Comparison of ENCODE assay signal across 19 mouse cellular contexts in the genomic region with DNA sequence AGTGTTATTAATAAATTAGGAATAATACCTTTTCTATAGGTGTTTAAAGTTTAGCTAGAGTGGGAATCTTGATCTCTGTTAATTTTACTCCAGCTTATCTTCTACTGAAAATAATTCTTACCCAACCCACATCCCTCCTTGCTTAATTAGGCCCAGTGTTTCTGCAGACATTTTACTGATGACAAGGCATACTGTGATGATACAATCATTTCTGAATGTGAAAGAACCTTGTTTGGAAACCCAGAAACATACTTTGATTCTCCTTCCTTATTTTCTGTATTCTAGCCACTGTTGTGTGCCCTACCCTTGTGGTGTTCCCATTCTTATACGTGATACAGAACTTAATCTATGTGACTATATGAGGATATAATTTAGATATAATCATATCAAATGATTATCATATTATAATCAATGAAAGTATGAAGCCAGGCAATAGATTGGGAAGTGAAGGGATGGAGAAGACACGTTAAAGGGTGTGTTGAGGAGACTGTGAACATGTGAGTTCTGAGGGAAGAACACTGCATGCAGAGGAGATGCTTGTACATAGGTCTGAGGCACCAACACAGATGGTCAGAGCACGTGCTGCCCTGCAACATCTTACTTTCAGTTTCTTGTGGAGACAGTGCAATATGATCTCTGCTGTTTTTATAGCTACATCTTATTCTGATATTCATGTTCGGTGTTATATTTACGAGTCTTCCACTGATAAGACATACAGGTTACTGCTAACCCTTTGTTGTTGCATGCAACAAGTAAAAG. TPM values are rescaled to one million over a fixed set of nuclear protein-coding genes. Genes with fewer than 3 reads are reported as not detected.
DNase-seq lines count a peak whose midpoint lies in the region; ATAC-seq and TF ChIP-seq lines count a peak whose summit lies in the region.
"Had no signal": no experiment of that assay in that cellular context is flagged by ENCODE, and none has a peak within 500 bp of the region (broad histone marks: within the 10 kb centered on the region; RNA-seq: fewer than 3 reads in every experiment).

No protein-coding gene starts in this region.

- H3K4me3 ChIP-seq in myocyte, result no peak overlapping the region
- no peak overlapping the region for H3K4me3 ChIP-seq in heart, embryonic 12.5 days
- H3K4me3 ChIP-seq: embryonic facial prominence, embryonic 12.5 days; forebrain, embryonic 15.5 days; heart, embryonic 10.5 days; heart, embryonic 15.5 days; hindbrain, embryonic 15.5 days had no signal

- DNase-seq in 416B (ENCODE audit: low read depth), result peak; percentile 31
- peak; percentile 38 for DNase-seq in NIH3T3 (ENCODE audit: low read depth)
- no peak for DNase-seq in adrenal gland, adult 8-10 months
- DNase-seq in heart, postnatal 14 days, result no peak
- DNase-seq: adrenal gland, postnatal 10 days; cerebellum, adult 18-20 months; cerebellum, postnatal 10 days; gastrocnemius, postnatal 36 days; heart, adult 18-20 months had no signal

- ATAC-seq in hematopoietic stem cell, adult 5-6 weeks (replicated peaks in 1 of 2; ENCODE audit: insufficient read depth in 1 of 2, low FRiP score in 2 of 2, low TSS enrichment in 1 of 2, low read depth in 1 of 2, poor library complexity in 2 of 2, severe bottlenecking in 2 of 2), result peak; percentile 46 to 48; a peak in 2 of 4 replicates
- no peak for ATAC-seq in heart, embryonic 12.5 days (ENCODE audit: insufficient number of reproducible peaks, low FRiP score)
- ATAC-seq: CD4-positive, CD25-positive, alpha-beta regulatory T cell, adult 4 months; forebrain, embryonic 15.5 days; intestine, embryonic 16.5 days had no signal

- H3ac ChIP-seq in myocyte (ENCODE audit: control insufficient read depth, insufficient read length), result no peak overlapping the region

- no peaks in the 10 kb centered on the region for H3K79me2 ChIP-seq in myocyte (ENCODE audit: control insufficient read depth, insufficient read depth)

- H3K4me1 ChIP-seq in heart, embryonic 12.5 days (replicated peaks), result 0 out of 2 replicates have a peak, but pooled peaks cover 3% of the 10 kb centered on the region
- H3K4me1 ChIP-seq: embryonic facial prominence, embryonic 12.5 days; heart, embryonic 10.5 days had no signal

- H3K27ac ChIP-seq in heart, embryonic 12.5 days (ENCODE audit: poor library complexity, severe bottlenecking), result no peak overlapping the region
- H3K27ac ChIP-seq: embryonic facial prominence, embryonic 12.5 days; forebrain, embryonic 15.5 days; heart, embryonic 10.5 days; heart, embryonic 15.5 days; hindbrain, embryonic 15.5 days had no signal

- no peak overlapping the region for H3K9ac ChIP-seq in heart, embryonic 12.5 days
- H3K9ac ChIP-seq: embryonic facial prominence, embryonic 12.5 days; forebrain, embryonic 15.5 days; heart, embryonic 15.5 days; hindbrain, embryonic 15.5 days had no signal

- H3K27me3 ChIP-seq in myocyte (ENCODE audit: control insufficient read depth, insufficient read depth, insufficient read length), result no peaks in the 10 kb centered on the region
- no peaks in the 10 kb centered on the region for H3K27me3 ChIP-seq in heart, embryonic 12.5 days (replicated peaks)
- H3K27me3 ChIP-seq: embryonic facial prominence, embryonic 12.5 days; forebrain, embryonic 15.5 days; heart, embryonic 15.5 days; hindbrain, embryonic 15.5 days had no signal

- TF ChIP-seq POLR2A in myocyte (IDR thresholded peaks at IDR 0.05; ENCODE audit: insufficient read length, low read depth), result no peak

- no peaks in the 10 kb centered on the region for H3K9me3 ChIP-seq in heart, embryonic 12.5 days (replicated peaks)
- H3K9me3 ChIP-seq: embryonic facial prominence, embryonic 12.5 days; forebrain, embryonic 15.5 days; heart, embryonic 10.5 days; heart, embryonic 15.5 days; hindbrain, embryonic 15.5 days had no signal

- intact Hi-C loops in heart, postnatal 14 days (cut with DNase I), result no loop called here

- WGBS in heart, embryonic 12.5 days, result 63% methylated on average over 5 of the region's 5 CpGs

- no peaks in the 10 kb centered on the region for H3K36me3 ChIP-seq in myocyte (ENCODE audit: control insufficient read depth, insufficient read depth)
- H3K36me3 ChIP-seq in heart, embryonic 12.5 days, result no peaks in the 10 kb centered on the region
- H3K36me3 ChIP-seq: embryonic facial prominence, embryonic 12.5 days; forebrain, embryonic 15.5 days; heart, embryonic 10.5 days; heart, embryonic 15.5 days; hindbrain, embryonic 15.5 days had no signal

- peak overlapping the region; percentile 60 for H3K4me2 ChIP-seq in myocyte (ENCODE audit: low read depth)
- no peak overlapping the region for H3K4me2 ChIP-seq in heart, embryonic 12.5 days
- H3K4me2 ChIP-seq: embryonic facial prominence, embryonic 12.5 days; forebrain, embryonic 15.5 days; heart, embryonic 15.5 days; hindbrain, embryonic 15.5 days had no signal

TF ChIP-seq in myocyte, 11 proteins besides CTCF, POLR2A, EP300 and RAD21:
- no peak for TF ChIP-seq MYOD1 (IDR thresholded peaks at IDR 0.05; ENCODE audit: control insufficient read depth in 1 of 3, insufficient read length in 2 of 3, low read depth in 2 of 3)
- peak; percentile 41 for TF ChIP-seq USF1 (IDR thresholded peaks at IDR 0.05; ENCODE audit: low read depth)
- TF ChIP-seq TCF12 (IDR thresholded peaks at IDR 0.05; ENCODE audit: insufficient read depth, poor library complexity, severe bottlenecking), result no peak
- TF ChIP-seq MAX (IDR thresholded peaks at IDR 0.05; ENCODE audit: low read depth), result no peak

RNA-seq across cellular contexts. Expression of gene Tspyl1, which starts 14.5 kb away (rescaled TPM):
- total RNA-seq in hematopoietic stem cell, adult 5-6 weeks (2017), result 88.4 and 89.4 TPM in 2 replicates
- polyA plus RNA-seq in myocyte (2012; fragmentation: generic; extraction: Trizol), result 26.4 TPM
- 81.2 and 85.1 TPM in 2 replicates for polyA plus RNA-seq in heart, embryonic 12.5 days (2016; fragmentation: Nextera tagmentation; extraction: Ambion mirVana)
- 10 to 100 TPM; 65.5 to 80.9 (median 76.2) TPM for total RNA-seq in adrenal gland, adult 8-10 months (2022)
- 10 to 100 TPM; 51.0 to 52.9 TPM for total RNA-seq in heart, postnatal 14 days (2021)

RNA-seq across cellular contexts. Expression of gene Tspyl4, which starts 29.8 kb away (rescaled TPM):
- total RNA-seq in hematopoietic stem cell, adult 5-6 weeks (2017), result 5.8 and 13.6 TPM in 2 replicates
- 6.0 TPM for polyA plus RNA-seq in myocyte (2012; fragmentation: generic; extraction: Trizol)
- 25.6 and 27.5 TPM in 2 replicates for polyA plus RNA-seq in heart, embryonic 12.5 days (2016; fragmentation: Nextera tagmentation; extraction: Ambion mirVana)
- 10 to 100 TPM; 20.5 to 34.6 (median 26.4) TPM for total RNA-seq in adrenal gland, adult 8-10 months (2022)
- total RNA-seq in heart, postnatal 14 days (2021), result 10 to 100 TPM in 1 of 2 experiments, 1 to 10 TPM in 1; 8.0 to 10.1 TPM

RNA-seq across cellular contexts. Expression of gene Dse, which starts 60.0 kb away (rescaled TPM):
- total RNA-seq in hematopoietic stem cell, adult 5-6 weeks (2017), result 1.8 and 2.4 TPM in 2 replicates
- polyA plus RNA-seq in myocyte (2012; fragmentation: generic; extraction: Trizol), result 7.6 TPM
- polyA plus RNA-seq in heart, embryonic 12.5 days (2016; fragmentation: Nextera tagmentation; extraction: Ambion mirVana), result 19.9 and 22.0 TPM in 2 replicates
- 10 to 100 TPM; 11.0 to 15.5 (median 11.8) TPM for total RNA-seq in adrenal gland, adult 8-10 months (2022)
- 1 to 10 TPM; 5.7 to 6.7 TPM for total RNA-seq in heart, postnatal 14 days (2021)

Comparison
In these comparisons a context has a peak if more than half of its experiments do, and no peak if none do; other contexts are left out.
1. DNase-seq: peak in 416B (single experiment) and NIH3T3 (single experiment); none in adrenal gland, adult 8-10 months (single experiment) and heart, postnatal 14 days (0 of 2).